Mouse (Mus musculus) CH12.LX (cell line): ENCODE results near the gene Insl5.

Experiments used
- CHD1 ChIP-seq: IDR thresholded peaks from 2 replicates; pipeline ENCODE4 v1.6.1; 2012; ENCODE audit warnings: low read depth, low read length, improper control_type of control experiment, inconsistent platforms
- CTCF ChIP-seq, 2 experiments: IDR thresholded peaks in 1 of 2; conservative IDR thresholded peaks in 1 of 2; 2 replicates each; pipeline ENCODE4 v1.5.1; 2011 to 2012; ENCODE audit warnings: low read depth in 2 of 2, low read length in 2 of 2, improper control_type of control experiment in 1 of 2, inconsistent platforms in 1 of 2, mild to moderate bottlenecking in 1 of 2, moderate library complexity in 1 of 2
- JUND ChIP-seq: conservative IDR thresholded peaks from 2 replicates; pipeline ENCODE4 v1.6.1; 2011; ENCODE audit warnings: low read depth, low read length, improper control_type of control experiment
- MAX ChIP-seq: IDR thresholded peaks from 2 replicates; pipeline ENCODE4 v1.6.1; 2011; ENCODE audit warnings: low read length, improper control_type of control experiment
- MEF2A ChIP-seq: IDR thresholded peaks from 2 replicates; pipeline ENCODE4 v1.6.1; 2014; ENCODE audit warnings: low read depth, mild to moderate bottlenecking, inconsistent platforms, low read length, improper control_type of control experiment, borderline replicate concordance
- MYC ChIP-seq: IDR thresholded peaks from 2 replicates; pipeline ENCODE4 v1.6.1; 2011; ENCODE audit warnings: low read depth, mild to moderate bottlenecking, improper control_type of control experiment, low read length
- POLR2A ChIP-seq: IDR thresholded peaks from 2 replicates; pipeline ENCODE4 v1.6.1; 2011; ENCODE audit warnings: low read depth, mild to moderate bottlenecking, improper control_type of control experiment, low read length
- USF2 ChIP-seq: conservative IDR thresholded peaks from 2 replicates; pipeline ENCODE4 v1.6.1; 2011; ENCODE audit warnings: low read depth, low read length, improper control_type of control experiment
- ZMIZ1 ChIP-seq: IDR thresholded peaks from 2 replicates; pipeline ENCODE4 v1.6.1; 2012; ENCODE audit warnings: low read depth, mild to moderate bottlenecking, inconsistent platforms, low read length, improper control_type of control experiment
- ZNF384 ChIP-seq: IDR thresholded peaks from 2 replicates; pipeline ENCODE4 v1.6.1; 2012; ENCODE audit warnings: low read depth, low read length, improper control_type of control experiment, inconsistent platforms

GRCm38 (mm10) chr4:103027745-103028144 lies 1.1 kb upstream of the Insl5 start:
- no peak for TF ChIP-seq CTCF (conservative IDR thresholded peaks at IDR 0.05 in 1 of 2, IDR thresholded peaks at IDR 0.05 in 1 of 2; ENCODE audit: low read depth in 2 of 2, low read length in 2 of 2)
- TF ChIP-seq POLR2A: no peak
- TF ChIP-seq ZMIZ1: no peak
- TF ChIP-seq MEF2A: no peak
- no peak for TF ChIP-seq CHD1
- no peak for TF ChIP-seq ZNF384
- TF ChIP-seq JUND: no peak
- TF ChIP-seq USF2: no peak
- no peak for TF ChIP-seq MYC
- TF ChIP-seq MAX: no peak
